Mouse (Mus musculus): Measurements from ENCODE around the gene Fgf8. TPM values are rescaled to one million over a fixed set of nuclear protein-coding genes. Genes with fewer than 3 reads are reported as not detected.

The Fgf8 gene
- polyA plus RNA-seq (2012; rRNA removed): 1.4 and 1.7 TPM in 2 replicates

DNA sequence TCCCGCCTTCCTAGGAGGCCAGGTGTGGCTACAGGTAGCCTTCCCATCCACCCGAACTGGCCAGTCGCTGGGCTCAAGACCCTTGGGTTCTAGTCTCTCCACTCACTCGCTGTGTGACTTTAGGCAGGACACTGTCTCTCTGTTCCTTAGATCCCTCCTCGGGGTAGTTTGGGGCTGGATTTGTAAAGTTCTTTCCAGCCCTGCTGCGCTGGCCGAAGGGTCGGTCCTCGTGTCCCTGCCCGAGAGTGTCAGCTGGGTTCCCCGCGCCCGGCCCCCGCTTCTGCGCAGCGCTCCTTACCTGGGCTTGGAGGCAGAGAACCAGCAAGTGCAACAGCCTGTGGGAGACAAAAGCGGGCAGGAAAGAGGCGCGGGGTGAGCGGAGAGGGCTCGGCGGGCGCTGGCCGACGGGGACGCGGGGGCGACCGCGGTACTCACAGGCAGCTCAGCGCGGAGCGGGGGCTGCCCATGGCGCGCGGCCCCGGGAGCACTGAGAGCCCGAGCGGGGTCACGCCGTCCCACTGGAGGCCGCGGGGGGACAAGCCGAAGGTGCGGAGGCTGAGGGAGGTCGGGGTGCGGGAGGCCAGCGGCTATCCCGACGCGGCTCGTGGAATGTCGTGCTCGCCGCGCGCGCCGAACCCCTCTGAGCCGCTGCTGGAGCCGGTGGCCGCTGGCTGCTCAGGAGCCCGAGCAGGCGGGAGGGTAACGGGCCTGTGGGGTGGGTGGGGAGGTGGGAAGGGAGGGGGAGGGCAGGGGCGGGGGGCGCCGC, at the start of gene Fgf8:
Gene Fgf8, minus strand, starts transcription at position 698 of the 766 bp plus-strand sequence.

DNA sequence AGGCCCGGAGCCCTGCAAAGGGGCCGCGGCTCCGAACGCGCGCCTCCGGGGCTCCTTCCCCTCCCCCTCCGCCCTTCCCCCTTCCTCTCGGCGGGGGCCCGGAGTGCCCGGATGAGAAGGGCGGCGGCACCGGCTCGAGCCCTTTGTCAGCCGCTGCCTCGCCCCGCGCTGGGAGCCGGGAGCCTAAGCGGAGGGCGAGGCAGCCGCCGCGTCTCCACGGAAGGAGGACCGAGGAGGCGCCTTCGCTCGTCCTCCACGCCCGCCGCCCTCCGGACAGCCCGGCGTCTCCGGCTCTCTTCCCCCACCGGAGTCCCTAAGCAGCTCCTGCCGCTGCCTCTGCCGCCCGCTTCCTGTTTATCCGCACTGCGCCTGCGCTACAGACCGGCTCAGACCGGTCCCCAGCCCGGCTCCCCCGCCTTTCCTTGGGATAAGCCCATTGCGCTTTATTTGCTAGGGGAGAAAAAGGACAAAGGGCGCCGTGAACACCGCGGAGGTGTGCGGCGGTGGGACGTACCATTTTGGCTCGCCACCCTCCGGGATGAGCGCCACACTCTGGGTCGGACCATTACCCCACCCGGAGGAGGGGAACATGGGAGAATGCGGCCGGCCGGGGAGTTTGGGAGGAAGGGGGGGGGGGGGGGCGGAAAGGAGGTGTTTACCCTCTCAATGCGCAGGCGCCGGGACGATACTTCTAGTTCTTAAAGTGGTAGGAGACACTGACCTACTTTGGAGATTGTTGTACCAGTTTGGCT, 40.6 kb upstream of the Fgf8 start, which contains the start of gene Mgea5:
Gene Mgea5, minus strand, starts transcription at position 657 of the 752 bp plus-strand sequence.

DNA sequence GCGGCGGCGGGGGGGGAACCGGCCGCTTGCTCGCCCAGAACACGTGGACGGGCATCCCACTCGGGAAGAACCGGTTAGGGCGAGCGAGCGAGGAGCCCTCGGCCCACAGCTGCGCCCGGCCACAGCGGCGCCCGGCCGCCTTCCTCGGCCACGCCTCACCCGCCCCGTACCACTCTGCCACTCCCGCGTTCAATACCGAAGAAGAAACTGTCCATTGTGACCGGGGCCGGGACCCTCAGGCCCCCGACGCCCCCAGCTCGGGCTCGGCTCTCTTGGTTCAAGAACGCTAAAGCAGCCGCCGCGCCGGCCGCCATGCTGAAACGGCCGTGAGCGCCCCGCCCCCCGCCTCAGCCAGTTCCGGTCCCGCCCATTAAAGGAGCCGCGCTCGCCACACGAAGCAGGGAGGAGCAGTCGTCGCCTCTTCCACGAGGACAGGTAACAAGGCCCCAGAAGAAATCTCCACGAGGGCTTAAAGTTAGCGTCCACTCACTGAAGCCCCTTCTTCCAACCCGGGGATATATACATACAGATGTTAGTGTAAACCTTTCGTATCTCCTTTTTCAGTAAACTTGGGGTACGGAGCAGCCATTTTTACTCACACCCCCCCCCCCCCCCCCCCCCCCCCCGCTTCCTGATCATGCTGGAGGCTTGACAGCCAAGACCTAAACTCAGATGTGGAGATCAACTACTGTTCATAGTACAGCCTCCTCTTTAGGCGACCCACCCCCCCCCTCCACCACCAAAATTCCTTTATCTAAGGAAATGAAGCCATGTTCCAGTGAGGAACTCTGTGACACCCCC, 6.7 kb upstream of the Fgf8 start, which contains the start of gene Npm3:
Gene Npm3, minus strand, starts transcription at position 349 of the 801 bp plus-strand sequence.

Other genes with a start within 250 kb of the Fgf8 start
- gene Poll, start 182.4 kb downstream of the Fgf8 start, polyA plus RNA-seq (2012; rRNA removed): 10.7 and 11.2 TPM in 2 replicates
- 25.4 and 26.6 TPM in 2 replicates for gene Gm17018, start 182.3 kb downstream of the Fgf8 start, polyA plus RNA-seq (2012; rRNA removed)
- 41.5 and 44.7 TPM in 2 replicates for gene Fbxw4, start 82.6 kb downstream of the Fgf8 start, polyA plus RNA-seq (2012; rRNA removed)
- 92.1 and 93.8 TPM in 2 replicates for gene Npm3, start 6.7 kb upstream of the Fgf8 start, polyA plus RNA-seq (2012; rRNA removed)
- gene Mgea5, start 40.9 kb upstream of the Fgf8 start, polyA plus RNA-seq (2012; rRNA removed): 144 and 151 TPM in 2 replicates
- gene Kcnip2, start 73.1 kb upstream of the Fgf8 start, polyA plus RNA-seq (2012; rRNA removed): 8.2 TPM in 2 replicates